Mouse (Mus musculus): ENCODE measurements around the gene Snx7.

DNA sequence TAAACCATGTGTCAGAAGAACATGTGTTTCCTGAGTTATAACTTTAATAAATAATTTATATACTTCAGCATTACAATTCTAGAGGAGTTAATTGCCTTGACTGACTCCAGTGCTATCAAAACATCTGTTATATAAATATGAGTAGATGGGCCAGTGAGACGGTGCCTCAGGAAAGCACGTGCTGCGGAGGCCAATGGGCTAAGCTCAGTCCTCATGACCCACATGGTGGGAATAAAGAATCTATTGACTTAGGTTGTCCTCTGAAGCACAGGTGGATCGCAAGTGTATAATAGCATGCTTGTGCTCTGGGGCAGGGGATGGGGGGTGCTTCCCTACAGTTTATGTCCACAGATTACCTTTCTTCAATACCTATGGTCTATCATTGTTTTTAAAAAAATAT is 56.6 kb downstream of the Snx7 start:
- TF ChIP-seq POLR2A (IDR thresholded peaks at IDR 0.05; ENCODE audit: insufficient read length, low read depth) (no peak), REST (IDR thresholded peaks at IDR 0.05; ENCODE audit: insufficient read depth, insufficient read length) (no peak), E2F4 (IDR thresholded peaks at IDR 0.05; ENCODE audit: insufficient read depth) (no peak), TCF12 (IDR thresholded peaks at IDR 0.05; ENCODE audit: insufficient read depth, poor library complexity, severe bottlenecking) (no peak), CEBPB (IDR thresholded peaks at IDR 0.05; ENCODE audit: insufficient read depth, poor library complexity, severe bottlenecking) (no peak)
